Mouse (Mus musculus): ENCODE data around the gene 2810408A11Rik.

2810408A11Rik gene

DNA sequence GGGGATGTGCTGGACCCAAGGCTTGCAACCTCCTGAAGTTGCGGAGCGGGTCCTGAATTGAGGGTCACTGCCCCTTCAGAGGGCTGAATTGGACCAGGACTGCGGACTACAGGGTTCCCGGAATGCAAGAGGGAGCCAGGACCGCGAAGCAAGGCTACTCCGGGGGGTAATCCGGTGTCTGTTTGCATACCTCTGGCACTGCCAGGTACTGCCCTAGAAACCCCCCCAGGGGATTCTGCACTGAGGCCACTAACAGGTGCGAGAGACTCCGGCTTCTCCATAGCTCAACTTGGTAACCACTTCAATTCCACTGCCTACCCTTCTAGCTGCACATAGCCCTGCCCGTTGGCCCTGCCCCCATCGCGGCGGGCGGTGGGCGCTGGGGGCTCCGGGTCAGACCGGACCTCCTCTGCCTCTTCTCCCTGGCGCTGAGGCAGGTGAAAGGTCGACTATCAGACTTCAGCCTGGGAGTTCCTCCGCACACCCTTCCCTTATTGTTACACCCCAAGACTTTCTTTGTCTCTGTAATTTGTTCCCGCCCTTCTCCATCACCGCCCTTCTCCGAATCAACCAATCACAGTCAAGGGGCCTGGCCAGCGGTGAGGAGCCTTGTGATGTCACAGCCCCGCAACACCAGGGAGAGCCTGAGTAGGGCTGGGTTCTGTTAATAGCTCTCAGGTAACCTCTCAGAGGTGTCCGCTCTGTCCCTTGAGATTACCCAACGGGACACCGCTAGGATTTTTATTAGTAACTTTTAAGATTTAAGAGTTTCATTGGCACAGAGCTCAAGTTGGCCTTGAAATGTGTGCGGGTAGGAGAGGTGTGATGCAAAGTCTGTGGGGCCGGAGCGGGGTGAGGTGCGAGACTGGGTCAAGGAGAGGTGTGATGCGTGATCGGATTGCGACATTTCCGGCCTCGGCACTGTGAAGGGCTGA, at the start of gene 2810408A11Rik, which contains the start of gene Neurl4:
TSS of gene 2810408A11Rik (minus strand) at position 517 of the 935 bp plus-strand sequence.
TSS of gene Neurl4 (plus strand) at position 602 of the 935 bp plus-strand sequence.
- peak; percentile 100 for DNase-seq

DNA sequence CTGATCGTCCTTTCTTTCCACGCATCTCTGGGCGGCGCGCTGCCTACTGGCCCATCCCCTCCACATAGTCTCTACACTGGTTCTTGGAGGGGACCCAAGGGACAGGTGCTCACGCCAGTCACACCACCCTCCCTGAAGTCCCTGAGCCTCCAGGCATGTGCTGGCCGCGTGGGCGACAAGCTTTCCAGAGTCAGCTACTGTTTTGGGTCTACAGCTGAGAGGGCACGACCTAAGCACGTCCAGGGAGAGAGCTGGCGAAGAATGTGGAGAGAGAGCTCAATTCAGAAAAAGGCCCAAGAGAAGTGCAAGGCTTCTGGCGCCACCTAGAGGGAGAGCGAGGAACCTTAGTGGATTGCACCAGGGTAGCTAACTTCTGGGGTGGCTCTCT, 48.0 kb upstream of the 2810408A11Rik start:
- peak; percentile 99 for DNase-seq

DNA sequence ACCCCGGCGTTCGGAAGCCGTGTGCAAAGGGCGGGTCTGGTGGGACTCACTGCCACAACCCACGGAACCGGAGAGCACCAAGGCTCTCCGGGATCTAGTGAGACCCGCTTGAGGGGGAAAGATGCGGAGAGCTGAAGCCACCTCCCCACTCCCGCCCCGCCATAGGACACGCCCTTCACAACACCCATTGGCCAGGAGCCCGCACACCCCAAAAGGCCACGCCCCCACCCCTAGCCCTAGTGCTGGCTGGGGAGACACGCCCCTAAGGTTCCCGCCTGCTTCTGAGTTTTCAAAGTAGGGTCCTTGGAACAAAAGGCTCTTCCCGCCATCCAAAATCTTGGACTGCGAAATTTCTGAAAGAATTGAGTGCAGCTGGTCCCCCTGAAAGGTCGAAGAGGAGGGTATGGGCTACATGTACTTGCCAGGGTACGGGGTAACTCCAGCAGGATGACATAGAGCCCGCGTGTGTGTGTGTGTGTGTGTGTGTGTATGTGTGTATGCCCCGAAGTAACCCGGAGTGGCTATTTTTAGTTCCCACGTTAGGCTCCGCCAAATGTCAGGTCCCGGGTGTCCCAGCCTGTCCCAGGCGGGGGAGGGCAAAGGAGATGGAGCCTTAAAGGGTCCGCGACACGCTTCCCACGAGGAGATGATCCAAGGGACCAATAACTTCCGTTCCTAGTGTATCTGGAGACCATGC, 47.4 kb upstream of the 2810408A11Rik start, which contains the start of gene Slc2a4:
TSS of gene Slc2a4 (minus strand) at position 123 of the 697 bp plus-strand sequence.
- peak; percentile 99 for DNase-seq

DNA sequence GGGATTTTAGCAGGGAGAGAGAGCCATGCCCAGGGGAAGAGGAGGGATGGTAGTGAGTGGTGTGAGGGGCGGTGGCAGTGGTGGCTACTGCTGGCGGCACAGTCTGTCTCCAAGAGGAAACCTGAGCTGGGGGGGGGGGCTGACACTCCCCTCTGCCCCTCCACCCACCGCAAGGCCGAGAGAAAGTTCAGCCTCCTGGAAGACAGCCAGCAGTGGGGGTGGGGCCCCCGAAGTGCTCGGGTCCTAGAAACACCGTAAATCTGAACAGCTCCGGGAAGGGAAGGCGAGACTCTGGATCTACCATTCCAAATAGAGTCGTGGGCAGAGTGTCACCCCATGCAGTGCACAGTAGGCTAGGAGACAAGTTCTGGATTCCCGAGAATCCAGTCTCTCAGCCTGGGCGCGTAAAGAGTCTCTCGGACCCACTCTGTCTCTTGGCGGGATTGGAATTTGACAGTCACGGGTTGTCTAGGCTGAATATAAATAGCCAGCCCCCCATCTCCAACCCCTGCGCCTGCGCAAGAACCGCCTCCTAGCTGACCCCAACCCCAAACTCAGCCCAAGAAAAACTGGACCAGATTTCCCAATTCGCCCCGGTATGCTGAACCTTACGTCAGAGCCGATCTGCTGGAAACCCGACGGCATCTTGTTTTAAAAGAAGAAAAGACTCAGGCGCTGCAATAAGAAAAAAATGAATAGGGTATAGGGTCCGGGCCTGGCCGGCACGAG, 46.7 kb upstream of the 2810408A11Rik start:
- DNase-seq: peak; percentile 98

DNA sequence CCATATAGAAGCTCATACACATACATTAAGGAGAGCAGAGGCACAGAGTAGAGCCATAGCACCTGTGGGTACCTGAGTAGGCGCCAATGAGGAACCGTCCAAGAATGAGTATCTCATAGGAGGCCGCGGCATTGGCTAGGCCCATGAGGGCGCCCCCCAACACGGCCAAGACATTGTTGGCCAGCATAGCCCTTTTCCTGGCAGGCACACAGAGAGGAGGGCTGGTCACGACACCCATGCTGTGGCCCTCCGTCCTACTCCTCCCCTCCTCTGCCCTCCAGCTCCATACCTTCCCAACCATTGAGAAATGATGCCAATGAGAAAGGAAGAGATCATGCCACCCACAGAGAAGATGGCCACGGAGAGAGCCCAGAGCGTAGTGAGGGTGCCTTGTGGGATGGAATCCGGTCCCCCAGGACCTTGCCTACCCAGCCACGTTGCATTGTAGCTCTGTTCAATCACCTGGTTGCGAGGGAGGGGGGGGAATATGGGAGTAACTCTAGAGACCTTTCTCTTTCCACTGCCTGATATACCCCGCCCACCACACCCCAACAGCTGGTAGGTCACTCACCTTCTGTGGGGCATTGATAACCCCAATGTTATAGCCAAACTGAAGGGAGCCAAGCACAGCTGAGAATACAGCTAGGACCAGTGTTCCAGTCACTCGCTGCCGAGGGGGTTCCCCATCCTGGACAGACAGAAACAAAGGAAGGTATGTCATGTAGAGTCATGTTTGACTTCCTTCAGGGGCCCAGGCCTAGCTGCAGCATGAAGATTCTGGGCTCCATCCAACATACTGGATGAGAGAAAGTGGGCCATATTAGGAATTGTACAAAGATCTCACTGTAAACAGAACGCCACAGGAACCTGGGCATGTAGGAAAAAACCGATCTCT, 45.5 kb upstream of the 2810408A11Rik start:
- DNase-seq: peak; percentile 93

DNA sequence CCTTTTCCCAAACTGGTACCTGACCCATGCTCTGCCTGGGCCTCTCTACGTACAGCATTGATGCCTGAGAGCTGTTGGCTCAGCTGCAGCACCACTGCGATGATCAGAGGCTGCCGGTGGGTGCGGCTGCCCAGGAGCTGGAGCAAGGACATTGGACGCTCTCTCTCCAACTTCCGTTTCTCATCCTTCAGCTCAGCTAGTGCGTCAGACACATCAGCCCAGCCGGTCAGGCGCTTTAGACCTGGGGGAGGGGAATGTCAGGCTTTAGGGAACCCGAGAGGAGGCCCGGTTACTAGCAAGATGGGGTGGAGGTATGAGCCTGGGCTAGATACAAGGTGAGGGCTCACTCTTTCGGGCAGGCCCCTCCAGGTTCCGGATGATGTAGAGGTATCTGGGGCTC, 44.4 kb upstream of the 2810408A11Rik start:
- DNase-seq: no peak

DNA sequence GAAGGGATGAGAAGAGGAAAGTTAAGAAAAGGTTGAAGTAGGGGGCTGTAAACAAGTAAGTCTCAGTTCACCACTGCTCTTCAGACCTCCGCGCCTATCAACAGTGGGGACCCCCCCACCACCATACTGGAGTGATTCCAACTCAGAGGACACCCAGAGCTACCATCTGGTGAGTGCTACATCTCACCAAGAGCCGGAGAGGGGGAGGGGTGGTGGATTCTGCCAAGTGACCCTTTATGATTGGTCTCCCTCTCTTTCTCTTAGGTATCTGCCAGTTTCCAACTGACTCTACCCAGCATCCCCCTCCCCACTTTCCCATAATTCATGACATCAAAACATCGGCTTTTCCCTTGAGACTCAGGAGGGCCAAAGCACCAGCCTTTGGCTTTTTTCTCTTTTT, 40.2 kb upstream of the 2810408A11Rik start:
- peak; percentile 90 for DNase-seq

DNA sequence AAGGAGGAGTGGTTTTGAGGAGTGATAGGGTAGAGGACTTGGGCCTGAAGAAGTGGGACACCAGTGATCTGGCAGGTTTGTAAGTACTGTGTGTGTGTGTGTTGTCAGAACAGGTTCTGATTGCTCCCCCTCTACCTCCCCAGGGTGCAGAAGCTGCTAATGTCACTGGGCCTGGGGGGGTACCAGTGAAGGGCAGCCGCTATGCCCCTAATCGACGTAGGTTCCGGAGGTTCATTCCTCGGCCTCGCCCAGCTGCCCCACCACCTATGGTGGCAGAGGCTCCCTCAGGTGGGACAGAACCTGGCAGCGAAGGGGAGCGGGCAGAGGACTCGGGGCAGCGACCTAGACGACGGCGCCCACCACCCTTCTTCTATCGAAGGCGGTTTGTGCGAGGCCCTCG, 38.9 kb upstream of the 2810408A11Rik start:
- peak; percentile 91 for DNase-seq

DNA sequence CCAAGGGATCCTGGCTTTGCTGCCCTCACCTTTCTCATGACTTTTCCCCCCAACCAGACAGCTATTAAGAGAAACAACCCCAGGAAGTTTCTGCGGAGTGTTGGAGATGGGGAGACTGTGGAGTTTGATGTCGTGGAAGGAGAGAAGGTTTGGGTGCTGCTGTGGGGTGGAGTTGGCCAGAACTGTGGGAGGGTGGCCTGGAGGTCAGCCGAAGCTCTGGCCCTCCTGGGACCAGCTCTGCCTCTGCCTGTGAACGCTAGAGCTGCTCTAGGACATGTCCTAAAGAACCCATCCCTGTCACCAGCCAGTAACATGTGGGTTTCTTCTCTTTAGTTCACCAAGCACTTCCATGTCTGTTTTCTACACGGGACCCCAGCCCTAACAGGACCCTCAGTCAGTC, 38.4 kb upstream of the 2810408A11Rik start:
- peak; percentile 94 for DNase-seq

DNA sequence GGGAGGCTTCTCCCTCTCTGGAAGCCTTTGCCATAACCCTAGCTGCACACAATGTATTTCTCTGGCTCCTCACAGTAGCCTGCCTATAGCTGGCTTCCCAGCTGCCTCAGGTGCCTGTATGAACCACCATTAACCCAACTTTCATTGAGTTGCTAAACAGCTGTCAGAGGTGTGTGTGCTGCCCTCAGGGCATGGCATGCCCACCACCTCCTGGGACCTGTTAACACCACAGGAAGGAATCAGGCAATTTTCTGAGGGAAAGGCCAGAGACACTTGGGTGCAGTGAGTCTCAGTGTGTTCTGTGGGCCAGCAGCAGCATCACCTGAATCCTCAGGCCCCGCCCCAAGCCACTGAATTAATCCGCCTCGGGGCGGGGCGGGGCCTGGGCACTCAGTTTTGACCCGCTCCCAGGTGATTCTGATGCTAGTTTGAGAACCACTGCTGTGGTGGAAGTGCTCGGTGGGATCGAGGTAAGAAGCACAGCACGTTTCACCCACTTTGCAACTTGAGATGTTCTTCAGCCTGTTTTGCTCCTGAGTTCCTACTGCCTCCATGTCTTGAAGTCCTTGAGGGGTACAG, 37.7 kb upstream of the 2810408A11Rik start:
- peak; percentile 92 for DNase-seq

DNA sequence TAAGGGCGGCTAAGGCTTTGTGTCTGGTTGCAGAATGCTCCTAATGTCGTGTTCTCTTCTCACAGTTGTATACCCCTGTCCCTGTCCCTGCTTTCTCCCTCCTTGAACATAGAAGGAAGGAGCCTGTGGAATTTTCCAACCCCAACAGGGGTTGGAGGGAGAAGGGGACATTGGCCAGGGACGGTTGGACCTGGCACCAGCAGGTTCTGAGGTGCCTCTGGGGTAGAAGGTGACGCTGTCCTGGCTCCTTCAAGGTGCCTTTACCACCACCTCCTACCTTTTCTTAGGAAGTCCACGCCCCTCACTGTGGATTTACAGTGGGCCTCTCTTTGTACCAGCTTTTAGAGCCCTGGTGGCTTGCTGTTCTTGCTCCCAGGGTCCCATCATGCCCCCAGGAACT, 37.0 kb upstream of the 2810408A11Rik start:
- DNase-seq: no peak

DNA sequence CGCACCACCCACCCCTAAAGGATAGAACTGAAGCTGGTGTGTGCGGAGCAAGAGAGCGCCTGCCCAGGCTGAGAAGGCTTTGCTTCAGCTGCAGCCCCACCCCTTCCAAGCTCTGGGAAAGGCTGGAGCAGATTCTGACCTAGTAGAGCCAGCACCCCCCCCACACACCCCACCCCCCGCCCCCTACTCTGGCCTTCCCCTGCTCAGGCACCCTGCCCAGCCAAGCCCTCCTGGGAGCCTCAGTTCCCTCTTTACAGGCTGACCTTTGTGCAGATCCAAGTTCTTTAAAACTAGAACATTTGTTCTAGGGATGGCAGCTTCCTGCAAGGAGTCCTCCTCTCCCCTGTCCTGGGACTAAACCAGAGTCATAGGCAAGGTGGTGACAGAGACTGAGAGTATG, 36.6 kb upstream of the 2810408A11Rik start:
- peak; percentile 97 for DNase-seq

DNA sequence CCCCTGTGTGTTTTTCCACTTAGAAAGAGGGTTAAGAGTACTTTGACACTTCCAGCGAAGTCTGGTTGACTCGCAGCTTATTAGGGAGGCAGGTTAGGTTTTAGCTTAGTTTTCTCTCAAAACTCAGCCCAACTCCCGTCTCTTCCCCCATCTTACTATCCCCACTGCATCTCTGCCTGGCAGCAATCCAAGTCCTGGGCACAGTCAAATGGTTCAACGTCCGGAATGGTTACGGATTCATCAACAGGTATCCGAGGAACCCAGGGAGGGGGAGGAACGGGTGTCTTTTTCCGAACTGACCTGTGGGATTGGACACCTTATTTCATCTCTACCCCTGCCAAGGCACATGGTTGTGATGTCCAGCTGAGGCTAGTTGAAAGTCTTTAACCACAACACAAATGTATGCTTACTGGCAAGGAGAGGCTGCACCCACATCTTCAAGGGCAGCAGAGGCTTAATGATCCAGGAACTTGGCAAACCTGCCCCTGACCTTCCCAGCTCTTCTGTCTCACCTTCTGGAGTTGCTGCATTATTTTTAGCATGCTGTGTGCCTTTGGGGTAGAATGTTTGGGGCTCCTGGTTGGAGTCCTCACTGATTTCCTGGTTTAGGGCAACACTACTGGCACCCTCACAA, 36.0 kb upstream of the 2810408A11Rik start:
- peak; percentile 93 for DNase-seq

DNA sequence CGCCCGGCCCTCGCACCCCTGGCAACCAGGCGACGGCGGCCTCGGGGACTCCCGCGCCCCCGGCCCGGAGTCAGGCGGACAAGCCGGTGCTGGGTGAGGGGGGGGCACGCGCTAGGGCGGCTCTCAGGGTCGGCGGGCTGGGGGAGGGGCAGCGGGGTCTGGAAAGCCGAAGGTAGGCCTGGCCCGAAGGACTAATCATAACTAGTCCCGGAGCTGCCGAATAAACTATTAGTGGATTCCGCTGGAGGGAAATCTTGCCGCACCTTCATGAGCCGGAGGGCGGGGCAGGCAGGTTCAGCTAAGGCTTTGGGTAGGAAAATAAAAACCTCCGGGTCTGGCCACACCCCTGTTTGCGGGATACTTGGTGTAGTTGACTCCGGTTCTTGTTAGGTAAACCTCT, 35.4 kb upstream of the 2810408A11Rik start:
- no peak for DNase-seq

DNA sequence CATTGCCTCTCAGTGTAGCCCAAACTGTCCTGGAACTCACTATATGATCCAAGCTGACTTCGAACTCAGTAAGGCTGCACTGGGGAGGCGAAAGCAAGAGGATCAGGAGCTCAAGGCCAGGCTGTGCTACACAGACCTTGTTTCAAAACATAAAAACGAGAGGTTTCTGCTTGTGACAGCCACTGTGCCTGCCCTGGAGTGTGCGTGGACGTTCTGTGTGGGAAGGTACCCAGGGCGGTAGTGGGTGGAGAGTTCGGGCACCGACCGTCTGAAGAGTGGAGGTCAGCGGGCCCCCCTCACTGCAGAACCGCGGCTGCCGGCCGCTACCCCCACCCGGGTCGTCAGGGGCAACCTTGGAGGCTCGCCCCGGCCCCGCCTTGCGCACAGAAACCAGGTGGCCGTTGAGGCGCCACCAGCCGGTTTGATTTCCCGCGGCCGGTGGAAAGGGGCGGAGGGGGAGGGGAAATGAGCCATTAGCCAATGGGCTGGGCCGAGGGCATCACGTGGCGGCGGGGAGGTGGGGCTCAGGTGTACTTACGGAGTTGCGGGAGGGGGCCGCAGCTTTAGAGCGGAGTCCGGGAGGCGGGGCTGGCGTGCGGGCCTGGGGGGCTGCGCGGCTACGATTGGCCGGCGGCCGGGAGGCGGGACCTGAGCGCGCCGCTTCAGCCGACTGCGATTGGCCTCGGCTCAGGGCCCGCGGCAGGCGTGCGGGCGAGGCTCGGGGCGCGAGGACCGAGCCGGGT, 34.5 kb upstream of the 2810408A11Rik start, which contains the start of gene Ybx2:
TSS of gene Ybx2 (plus strand) at position 660 of the 743 bp plus-strand sequence.
- peak; percentile 99 for DNase-seq

DNA sequence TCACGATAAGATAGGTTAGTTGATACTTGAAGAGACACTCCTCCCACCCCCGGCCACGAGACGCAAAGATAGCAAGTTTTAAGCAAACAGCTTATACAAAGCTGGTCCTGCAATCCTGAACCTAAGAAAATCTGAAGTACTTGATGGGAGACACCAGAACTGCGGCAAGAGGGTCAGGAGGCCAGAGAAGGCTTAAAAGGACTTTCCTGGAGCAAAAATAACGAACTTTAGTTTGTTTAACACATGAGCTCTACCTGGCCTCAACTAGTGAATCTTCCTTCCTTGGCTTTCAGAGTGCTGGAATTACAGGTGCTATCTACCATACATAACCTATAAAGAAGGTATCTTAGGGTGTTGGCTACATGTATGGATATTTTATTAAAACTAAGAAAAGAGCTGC, 33.9 kb upstream of the 2810408A11Rik start:
- no peak for DNase-seq

DNA sequence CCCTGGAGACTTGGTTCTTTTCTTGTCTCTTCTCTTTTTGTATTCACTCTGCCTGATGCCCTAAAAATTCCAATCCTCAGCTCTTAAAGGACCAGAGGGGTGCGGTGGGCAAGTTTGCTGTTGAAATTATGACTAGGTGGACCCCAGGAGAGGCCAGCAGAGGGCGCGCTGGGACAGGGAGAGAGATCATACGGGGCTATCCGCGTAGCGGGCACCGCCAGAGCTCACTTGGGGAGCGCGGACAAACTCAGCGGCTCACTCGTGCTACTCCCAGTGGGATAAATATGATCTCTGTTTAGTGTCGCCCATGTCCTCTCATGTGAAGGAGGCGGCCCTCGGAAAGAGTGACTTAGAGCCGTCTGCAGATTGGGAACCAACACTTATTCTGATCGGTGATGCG, 33.4 kb upstream of the 2810408A11Rik start:
- DNase-seq: peak; percentile 98

DNA sequence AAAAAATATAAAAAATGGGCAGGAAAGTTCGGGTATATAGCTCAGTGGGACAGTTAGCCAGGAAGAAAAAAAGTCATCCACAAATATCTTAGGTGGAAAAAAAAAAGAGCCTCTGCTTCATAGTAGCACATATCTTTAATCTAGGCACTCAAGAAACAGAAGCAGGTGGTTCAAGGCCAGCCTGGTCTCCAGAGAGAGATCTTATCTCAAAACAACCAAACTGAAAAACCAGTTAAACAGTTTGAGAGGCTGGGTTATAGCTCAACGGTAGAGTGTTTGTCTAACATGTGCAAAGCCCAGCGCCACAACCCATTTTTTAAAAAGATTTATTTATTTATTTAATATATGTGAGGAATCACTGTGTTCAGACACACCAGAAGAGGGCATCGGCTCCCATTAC, 32.3 kb upstream of the 2810408A11Rik start:
- no peak for DNase-seq

DNA sequence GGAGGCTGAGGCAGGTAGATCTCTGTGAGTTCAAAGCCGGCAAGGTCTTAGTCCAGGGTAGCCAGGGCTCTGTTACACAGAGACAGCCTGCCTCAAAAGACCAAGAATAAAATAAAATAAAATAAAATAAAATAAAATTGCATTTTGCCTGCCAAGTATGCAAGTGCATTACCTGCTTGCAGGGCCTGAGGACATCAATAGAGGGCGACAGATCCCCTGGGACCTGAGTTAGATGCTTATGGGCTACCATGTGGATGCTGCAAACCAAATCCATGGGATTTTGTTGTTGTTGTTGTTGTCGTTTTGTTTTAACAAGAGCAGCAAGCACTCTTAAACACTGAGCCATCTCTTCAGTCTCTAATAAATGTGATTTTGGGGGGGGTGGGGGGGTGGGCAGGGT, 31.5 kb upstream of the 2810408A11Rik start:
- no peak for DNase-seq

DNA sequence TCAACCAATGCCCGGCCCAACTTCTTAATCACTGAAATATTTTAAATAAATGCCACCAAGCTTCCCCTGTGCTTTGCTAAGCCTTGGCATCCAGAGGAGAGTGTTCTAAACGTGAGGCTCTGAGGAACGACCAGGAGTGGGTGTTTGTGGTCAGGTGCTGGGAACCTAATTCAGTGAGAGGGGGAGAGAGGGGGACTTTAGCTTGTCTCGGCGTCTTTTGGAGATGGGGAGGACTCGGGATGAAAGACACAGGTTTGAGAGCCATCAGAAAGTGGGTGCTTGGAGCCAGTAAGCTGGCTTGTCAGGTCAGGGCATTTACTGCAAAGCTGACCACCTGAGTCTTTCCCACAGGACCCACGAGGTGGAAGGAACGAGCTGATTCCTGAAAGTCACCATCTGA, 31.0 kb upstream of the 2810408A11Rik start:
- DNase-seq: peak; percentile 87

Data from heart, adult 11 months (tissue).